Mouse (Mus musculus) spleen, postnatal 36 days (tissue): ENCODE data around the gene Pom121l2.
A peak's percentile ranks its signal among the peaks of the same experiment; 100 is the strongest.

Experiments used
- DNase-seq, 2 experiments: peaks; one replicate each; pipeline ENCODE4 v3.0.0; 2022; ENCODE audit warnings: low spot score in 2 of 2, mixed read lengths in 1 of 2

Gene Pom121l2

DNA sequence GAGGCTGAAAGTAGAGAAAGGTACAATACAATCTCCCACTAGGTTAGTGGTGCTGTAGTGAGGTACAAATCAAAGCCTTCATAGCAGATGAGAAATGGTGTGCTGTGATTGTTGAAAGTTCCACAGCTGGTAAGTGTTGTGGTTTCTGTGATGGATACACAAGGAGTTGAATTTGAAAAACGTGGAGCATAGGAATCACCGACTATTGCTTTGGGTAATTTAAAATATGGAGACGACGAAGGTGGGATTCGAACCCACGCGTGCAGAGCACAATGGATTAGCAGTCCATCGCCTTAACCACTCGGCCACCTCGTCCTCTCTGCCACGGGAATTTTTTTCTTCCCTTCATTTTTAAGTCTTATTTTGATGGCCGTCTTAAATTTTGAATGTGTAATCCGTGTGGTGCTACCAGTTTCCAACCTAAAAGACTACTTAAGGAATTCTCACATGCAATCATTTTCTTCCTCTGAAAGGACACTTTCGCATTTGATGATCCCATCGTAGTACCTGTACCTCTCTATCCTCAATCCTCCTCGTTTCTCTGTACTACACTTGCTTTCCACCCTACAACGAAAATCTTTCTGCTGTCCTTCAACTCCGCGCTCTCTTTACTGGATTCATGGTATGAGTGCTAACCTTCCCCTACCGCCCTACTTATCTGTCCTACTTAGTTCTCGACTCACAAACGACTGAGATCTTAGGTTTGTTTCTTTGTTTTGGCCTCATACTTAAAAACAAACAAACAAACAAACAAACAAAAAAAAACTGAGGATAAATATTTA is 13.2 kb downstream of the Pom121l2 start:
- no peak for DNase-seq

DNA sequence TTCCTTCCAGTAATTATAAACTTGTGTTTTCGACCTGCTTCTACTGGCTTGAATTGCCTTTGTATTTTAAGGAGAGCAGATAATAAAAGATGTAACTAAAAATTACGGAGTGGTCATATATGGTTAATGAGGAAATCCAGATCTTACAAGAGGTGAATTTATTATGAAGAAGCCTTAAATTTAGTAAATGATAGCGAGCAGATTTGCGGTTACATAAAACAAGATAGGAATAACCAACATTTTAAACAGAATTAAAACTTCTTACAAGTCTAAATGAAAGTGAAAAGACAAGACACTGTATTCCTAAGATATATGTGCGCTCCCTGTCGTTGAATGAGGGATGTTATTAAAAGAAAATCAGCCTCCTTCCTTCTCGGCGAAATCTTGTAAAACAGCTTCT is 13.9 kb downstream of the Pom121l2 start:
- no peak for DNase-seq

DNA sequence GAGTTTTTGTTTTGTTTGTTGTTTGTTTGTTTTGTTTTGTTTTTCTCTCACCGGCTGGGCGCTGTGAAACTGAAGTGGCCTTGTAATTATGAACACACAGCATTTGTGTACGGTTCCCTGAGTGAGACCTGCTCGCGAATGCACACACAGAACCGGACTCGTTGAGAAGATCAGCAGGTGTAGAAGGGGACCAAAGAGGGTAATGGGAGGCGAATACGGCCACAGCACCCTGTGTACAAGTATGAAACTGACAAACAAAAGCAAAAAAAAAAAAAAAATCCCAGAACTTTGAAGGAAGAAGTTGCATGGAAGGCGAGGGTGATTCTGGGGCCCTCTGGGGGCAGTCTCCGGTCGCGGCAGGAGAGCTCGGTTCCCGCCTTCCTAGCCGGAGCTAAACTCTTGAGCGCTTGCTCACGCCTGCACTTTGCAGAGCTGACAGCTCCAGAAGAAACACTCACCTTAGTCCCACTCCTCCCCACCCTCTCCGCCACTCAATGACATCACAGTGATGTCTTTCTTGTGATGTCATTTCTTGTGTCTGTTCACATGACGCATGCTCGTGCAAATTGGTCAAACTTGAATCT is 14.4 kb downstream of the Pom121l2 start:
- peak in 1 of 2 experiments; percentile 29 for DNase-seq

DNA sequence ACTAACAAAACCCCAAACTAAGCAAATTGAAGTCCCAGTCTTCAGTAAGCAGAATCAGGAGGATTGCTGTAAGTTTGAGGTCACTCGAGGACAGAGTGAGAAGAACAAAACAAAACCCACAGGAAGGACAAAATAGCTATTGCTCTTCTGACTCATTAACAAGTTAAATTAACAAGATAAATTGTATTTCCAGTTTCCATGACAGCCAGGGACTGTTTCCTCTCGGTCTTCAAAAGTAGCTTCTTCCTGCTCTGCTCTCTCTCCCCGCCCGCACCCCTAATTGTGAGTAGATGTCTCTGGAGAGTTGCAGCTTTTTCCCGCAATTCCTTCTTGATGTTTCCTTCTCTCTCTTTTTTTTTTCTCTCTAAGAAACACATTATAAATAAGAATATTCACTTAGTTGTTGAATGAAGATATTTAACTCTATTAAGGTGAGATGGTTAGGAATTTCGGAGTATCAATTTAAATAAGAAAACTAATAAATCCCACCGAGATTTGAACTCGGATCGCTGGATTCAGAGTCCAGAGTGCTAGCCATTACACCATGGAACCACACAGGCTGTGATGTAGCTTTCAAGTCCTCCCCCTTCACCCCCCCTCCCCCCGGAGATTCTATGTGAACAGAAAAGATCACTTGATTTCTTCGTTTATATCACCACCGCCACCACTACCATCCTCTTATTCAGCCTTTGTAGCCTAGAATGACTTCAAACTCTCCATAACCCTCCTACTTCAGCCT is 15.3 kb downstream of the Pom121l2 start:
- no peak for DNase-seq

DNA sequence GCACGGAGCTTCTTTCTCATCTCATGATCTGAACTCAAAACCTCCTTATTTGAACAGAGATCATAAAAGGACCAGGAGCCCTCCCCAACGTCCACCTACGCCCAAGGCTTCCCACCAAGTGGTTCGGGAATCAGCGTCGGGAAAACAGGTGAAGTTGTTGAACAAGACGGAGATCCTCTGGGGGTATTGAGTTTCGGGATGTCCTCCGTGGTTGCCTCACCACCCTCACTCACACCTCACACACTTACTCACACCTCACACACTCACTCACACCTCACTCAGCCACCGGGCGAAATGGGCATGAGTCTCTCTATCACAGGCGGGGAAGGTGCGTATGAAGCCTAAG is 15.8 kb downstream of the Pom121l2 start:
- DNase-seq, result no peak

DNA sequence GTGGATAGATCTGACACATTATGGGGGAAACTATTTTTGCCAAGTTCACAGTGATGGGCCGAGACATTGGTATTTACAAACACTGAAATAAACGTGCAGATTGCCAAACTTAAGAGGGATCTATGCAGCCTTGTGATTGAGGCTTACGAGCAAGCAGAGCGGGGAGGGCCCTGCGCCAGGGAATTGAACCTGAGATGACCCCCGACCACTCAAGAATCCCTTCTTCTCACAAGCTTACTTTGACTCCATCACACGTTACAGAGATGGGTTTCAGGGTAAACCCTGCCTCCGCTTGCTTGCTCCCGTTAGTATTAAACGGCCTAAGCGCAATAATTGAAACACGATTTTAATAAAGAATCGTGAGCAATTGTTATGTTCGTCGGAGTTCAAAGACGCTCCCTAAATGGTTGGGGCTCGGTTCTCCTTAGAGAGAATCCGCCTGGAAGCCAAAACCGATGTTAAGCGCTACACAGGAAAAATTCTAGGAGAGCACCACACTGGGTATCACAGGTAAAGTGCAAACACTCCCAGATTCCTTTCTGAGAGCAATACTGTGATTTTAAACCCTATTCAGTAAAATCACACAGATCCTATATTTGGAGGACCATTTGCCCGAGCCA is 16.3 kb downstream of the Pom121l2 start:
- no peak for DNase-seq

DNA sequence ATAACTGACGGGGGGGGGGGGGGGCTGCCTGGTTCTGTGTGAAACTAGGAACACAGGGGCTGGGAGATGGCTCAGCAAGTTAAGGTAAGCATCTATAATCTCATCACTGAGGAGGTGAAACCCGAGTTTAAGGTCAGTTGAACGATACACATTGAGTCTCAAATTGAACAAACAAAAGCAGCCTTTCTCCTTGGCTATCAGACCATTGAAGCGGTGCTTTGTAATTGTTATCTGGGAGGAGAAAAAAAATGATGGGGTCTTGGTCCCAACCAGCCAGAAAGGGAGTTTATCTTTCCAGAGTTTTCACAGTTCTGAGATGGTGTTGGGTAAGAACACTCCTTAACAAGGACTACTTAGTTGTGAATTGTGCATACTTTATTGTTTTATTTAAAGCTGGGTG is 16.8 kb downstream of the Pom121l2 start:
- DNase-seq, result no peak

DNA sequence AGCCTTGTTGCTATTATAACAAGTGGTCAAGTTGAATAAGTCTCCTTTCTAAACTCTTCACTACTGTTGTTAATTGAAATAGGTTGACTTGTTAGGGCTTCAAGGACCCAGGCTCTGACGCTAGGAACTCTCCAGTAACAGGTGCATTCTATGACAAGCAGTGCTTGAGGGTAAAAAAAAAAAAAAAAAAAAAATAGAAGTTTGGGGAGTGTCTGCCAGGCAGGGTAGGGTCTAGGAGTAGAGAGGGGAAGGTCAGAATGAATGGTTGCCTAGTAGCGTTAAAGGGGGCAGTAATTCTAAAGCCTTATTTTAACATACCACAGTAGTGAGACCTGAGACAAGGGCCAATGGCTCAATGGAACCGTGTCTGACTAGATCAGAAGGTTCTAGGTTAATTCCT is 17.4 kb downstream of the Pom121l2 start:
- DNase-seq, result no peak

DNA sequence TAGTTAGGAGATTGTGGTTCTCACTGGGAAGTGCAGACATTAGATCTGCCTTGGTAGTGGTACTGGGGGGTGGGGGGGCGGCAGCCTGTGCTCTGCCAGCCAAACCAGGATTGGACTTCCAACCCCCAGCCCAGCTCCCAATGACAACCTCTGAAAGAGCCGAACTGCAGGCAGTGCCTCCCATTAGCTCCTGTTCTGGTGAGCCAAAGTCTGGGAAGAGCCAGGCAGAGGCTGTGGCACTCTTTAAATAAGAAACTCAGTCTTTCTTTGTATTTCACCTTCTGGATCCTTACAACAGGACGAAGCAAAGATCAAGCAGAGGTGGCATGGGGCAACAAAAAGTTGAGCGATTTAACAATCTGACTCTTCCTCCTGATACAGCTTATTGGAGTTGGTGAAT is 18.2 kb downstream of the Pom121l2 start:
- no peak for DNase-seq

DNA sequence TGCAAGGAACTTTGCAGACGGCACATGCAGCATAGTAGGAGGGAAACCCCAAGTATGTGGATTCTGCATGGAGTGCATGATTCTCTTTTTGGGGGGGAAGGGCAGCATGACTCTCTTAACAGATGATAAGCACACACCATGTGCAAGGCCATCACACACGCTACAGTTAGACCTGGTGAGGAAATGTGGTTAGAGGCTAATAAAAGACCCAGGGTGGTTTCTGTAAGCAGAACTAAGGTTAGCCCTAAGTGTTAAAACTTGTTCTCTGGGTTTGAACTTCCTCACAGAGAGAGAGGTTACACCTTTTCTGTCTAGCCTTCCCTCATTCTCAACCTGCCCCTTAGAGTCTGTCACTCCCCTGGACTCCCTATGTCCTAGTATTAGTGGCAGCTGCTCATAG is 20.4 kb downstream of the Pom121l2 start:
- DNase-seq, result no peak

DNA sequence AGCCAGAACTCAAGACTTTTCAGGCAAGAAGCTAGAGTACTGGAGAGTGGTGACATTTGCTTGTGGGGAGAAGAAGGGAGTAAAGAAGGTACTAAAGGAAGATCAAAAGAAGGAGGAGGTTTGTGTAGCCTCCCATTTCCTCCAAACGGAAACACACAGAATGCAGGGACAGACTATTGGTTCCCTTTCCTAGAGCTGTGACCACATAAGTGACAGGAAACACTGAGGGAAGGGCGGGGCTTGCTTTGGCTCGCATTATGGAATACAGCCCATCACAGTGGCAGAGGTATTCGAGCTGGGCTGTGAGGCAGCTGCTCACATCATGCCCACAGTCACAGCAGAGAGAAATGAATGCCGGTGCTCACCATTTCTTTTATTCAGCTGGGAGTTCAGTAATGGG is 20.8 kb downstream of the Pom121l2 start:
- no peak for DNase-seq

DNA sequence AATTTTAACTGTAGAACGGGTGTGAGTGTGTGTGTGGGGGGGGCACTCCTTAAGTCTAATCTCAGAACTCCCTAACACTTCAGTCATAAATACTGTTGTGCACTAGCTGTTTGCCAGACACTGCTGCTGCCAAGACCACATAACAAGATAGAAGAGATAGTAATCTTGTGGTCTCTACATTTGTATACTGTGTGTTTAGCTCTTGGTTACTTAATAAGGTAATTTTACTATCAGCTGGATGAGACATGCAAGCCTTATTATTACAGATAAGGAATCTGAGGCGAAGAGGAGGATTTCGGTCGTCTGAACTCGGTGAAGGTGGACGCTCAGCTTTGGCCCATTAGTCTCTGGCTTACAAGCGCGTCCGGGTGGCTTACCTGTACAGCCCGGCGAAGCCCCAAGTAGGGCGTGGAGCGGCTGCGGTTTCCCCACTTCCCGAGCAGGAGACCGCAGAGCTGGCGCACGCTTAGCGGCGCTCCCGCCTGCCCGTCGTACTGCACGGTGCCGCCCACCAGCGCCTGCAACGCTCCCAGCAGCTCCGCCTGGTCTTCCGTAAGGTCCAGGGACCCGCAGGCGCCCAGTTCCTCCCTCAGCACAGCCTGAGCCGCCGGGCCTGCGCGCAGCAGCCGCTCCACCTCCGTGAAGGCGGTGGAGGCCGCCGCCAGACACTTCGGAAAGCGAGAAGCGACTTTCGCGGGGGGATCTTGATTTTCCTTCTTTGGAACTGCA is 24.8 kb downstream of the Pom121l2 start:
- DNase-seq, result peak; percentile 55 to 65

DNA sequence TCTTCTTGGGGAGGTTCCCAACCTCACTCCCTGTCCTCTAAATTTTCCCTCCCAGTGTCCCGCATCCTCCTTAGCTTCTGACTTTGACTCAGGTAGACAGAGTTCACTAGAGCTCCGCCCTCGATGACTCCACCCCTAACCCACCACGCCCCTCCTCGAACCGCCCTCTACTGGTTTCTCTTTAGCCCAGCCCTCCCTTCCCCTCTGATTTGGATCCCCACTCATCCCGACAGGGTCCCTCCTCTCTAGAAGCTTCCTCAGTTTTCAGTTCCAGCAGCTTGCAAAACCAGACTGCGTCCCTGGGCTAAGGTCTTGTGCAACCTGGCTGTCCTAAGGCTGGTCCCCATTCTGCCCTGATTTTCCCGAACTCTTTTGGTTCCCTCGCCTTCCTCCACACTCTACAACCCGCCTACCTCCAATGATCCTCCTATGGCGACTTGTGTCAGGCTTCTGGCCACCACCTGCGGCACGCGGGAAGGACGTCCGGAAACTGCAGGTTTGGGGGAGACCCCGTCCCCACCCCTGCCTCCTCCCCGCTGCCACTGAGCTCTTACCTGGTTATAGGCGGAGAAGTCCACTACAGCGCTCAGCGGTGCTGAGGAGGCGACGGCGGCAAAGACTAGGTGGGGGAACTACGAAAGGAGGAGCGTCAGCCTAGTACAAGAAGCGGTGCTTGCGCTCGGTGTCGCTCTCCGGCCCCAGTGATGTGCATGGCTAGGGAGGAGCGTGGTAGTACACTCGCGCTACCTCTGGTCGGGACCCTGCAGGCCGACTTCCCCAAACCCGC is 25.5 kb downstream of the Pom121l2 start:
- DNase-seq, result peak; percentile 63 to 69

DNA sequence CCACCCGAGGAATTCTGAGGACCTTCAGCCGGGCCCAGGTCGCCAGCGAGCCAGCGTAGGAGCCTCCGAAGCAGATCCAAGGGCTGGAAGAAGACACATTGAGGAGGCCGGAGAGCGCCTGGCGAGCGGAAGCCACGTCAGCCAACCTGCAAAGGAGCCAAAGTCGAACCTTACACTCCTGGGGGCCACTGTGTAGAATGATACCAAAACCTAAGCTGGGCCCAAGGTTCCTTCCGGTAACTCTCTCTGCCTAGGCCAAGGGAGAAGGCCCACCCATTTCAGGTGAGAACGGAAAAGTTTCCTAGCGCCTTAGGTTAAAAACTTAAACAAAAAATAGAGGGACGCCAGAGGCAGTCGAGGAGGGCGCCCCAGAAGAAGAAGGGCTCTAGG is 26.1 kb downstream of the Pom121l2 start:
- no peak for DNase-seq

DNA sequence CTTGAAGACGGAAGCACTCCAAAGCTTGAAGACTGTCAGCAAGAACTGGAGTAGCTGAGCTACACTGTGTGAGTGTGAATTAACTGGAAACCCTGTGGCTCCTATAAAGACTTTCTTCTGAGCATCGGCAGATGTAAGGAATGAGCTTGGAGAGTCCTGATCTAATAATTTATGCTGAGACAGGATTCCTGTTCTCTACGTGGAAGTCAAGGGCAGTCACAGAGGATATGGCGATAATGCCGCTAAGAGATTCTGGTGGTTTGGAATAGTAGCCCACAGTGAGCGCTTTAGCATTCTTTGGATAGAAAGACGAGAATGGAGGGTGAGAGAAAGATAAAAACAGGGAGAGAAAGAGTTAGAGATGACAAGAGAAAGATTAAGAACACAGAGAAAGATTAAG is 26.9 kb downstream of the Pom121l2 start:
- DNase-seq, result no peak

DNA sequence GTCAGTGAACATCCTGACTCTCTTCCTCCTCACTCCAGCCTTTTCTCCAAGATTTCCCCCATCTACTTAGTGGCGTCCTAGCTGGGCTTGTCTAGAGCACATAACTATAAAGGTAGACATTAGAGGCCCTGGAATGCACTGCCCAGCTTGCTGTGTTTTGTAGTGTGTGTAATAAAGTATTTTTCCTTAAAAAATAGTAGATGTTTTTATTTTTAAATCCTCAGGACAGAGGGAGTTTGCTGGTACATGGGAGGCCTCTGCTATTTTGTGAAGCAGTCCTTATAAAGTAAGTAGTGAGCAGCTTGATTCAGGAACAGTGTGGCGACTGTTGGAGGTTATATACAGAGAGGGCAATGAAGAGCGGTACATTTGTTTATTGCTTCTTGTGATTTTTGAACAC is 27.7 kb downstream of the Pom121l2 start:
- no peak for DNase-seq

DNA sequence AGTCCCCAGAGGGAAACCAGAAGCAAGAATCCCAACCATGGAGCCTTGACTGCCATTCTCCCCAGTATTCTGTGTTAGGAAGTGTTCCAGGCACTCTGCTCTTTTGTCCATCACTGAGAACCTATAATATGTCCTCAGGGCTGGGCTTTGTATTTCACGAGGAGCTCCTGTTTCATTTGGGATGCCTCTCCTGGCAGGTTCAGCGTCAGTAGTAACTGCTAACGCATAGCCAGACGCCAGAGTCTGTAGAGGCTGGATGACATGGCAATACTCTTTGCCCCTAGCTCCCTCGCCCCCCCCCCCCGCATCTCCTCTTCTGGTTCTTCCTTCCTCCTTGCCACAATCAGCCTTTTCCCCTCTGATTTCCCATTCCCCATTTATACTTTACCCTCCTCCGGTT is 28.6 kb downstream of the Pom121l2 start, which contains the start of gene Prss16:
Gene Prss16, minus strand, starts transcription at position 101 of the 400 bp plus-strand sequence.
- DNase-seq, result no peak

DNA sequence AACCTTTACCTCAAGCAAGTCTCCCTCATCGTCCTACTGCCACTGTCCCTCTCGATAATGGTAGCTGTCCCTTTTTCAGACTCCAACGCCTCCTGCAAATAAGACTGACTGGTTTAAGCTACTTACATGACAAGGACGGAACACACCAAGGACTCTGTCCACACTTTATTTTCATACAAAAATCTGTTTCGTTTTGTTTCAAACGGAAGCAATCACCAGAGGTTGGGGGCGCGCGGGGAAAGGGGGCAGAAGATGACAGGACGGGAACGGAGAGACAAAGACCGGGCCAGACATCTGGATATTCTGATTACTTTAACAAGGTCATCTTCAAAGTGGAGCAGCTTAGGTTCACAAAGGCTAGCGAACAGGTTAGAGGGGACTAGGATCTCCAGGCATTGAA is 32.7 kb downstream of the Pom121l2 start:
- DNase-seq, result no peak

DNA sequence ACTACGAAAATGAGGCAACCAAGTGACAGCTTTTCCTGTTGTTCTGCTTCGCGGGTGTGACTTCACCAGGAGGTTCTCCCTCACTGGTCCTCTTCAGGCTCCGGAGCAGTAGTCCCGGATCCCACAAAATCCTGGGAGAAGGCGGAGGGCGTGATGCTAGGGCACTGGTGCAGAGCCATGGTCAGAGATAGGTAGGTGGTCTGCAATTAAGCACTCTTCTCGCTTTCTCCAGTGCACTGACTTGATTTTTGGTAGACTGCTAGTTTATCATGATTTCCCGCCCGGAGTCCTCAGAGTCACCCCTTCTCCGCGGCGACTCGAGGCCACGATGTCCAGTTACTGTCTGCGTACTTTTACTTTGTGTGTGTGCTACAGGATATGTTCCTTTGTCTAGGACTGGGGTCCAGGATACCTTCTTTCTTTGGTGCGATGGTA is 33.4 kb downstream of the Pom121l2 start:
- DNase-seq, result no peak

DNA sequence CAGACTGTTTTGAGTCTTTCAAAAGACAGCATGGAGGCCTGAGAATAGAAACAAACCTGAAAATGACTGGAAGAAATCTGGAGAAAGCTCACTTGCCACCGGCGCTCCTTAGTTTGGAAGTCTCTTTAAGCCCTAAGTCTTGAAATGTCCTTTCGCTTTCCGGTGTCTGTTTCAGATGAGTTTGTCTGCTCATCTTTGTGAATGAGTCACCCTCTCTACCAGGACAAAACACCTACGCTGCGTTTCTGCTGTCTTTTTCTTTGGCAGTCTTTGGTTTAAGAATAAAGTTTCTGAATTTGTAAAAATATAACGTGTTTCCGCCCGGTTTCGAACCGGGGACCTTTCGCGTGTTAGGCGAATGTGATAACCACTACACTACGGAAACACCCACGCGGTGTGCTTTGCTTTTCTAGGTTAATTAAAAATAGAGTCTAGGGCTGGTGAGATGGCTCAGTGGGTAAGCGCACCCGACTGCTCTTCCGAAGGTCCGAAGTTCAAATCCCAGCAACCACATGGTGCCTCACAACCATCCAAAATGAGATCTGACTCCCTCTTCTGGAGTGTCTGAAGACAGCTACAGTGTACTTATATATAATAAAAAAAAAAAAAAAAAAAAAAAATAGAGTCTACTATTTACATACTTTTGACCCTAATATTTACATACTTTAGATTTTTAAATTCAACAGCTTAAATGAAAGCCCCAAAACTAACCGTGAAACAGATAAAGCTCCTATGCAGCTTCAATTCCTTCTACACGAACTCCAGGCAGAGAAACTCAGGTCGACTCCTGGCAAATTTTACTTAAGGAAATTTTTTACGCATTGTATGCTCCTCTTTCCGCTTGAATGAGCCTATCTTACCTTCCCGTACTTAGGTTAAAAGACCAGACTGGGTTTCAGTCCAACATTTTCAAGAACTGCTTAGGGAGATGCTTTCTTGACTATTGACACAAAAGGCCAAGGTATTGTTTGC is 34.8 kb downstream of the Pom121l2 start:
- peak; percentile 81 to 86 for DNase-seq
